Mouse (Mus musculus) megakaryocyte-erythroid progenitor cell, adult 5-6 weeks (primary cell): ENCODE measurements around the gene Atcay. TPM values are rescaled to one million over a fixed set of nuclear protein-coding genes. Genes with fewer than 3 reads are reported as not detected.
A peak's percentile ranks its signal among the peaks of the same experiment; 100 is the strongest.
"Not testable (repeated sequence)": the region's sequence is repeated elsewhere in the genome, so short reads cannot be mapped to it uniquely, and the experiment has no call there.

Experiments
- ATAC-seq: replicated peaks from 2 replicates; pipeline ENCODE4 v1.8.0; 2016; ENCODE audit warnings: mild to moderate bottlenecking, inconsistent platforms; ENCODE audit not compliant: severe bottlenecking, poor library complexity, low FRiP score, low TSS enrichment
- total RNA-seq, 2 experiments: library from RNA; stranded (forward) in 1 of 2; stranded (reverse) in 1 of 2; fragments of 200-1000, 215-1000 nt in 1 of 2; fragments of >200 nt in 1 of 2; fragmentation: Nextera tagmentation in 1 of 2; gene quantifications; 2 replicates each; pipeline ENCODE4 v1.2.3; 2014 to 2017

Atcay gene
- total RNA-seq, 2 experiments from 2014 or later = not detected

- ATAC-seq = peak; percentile 78
Observed at GRCm38 (mm10) chr10:81244595-81244994, 14.0 kb upstream of the Atcay start.

GRCm38 (mm10) chr10:81244146-81244545, 13.5 kb upstream of the Atcay start:
- no peak for ATAC-seq

GRCm38 (mm10) chr10:81242021-81242420, 11.4 kb upstream of the Atcay start:
- ATAC-seq = no peak

- no peak for ATAC-seq
Observed at GRCm38 (mm10) chr10:81240876-81241275, 10.2 kb upstream of the Atcay start.

- ATAC-seq = no peak
Observed at GRCm38 (mm10) chr10:81238618-81239017, 8.0 kb upstream of the Atcay start.

GRCm38 (mm10) chr10:81236471-81237268, 6.0 kb upstream of the Atcay start:
- ATAC-seq = no peak

- no peak for ATAC-seq
Observed at GRCm38 (mm10) chr10:81234206-81234605, 3.6 kb upstream of the Atcay start.

GRCm38 (mm10) chr10:81233226-81233585, 2.6 kb upstream of the Atcay start:
- ATAC-seq = no peak

- peak; percentile 92 for ATAC-seq
Observed at GRCm38 (mm10) chr10:81232580-81233225, 2.1 kb upstream of the Atcay start, which contains the start of gene Zfr2. TSS of gene Zfr2 (plus strand) at chr10:81233155.

- ATAC-seq = no peak
Observed at GRCm38 (mm10) chr10:81231436-81231835, 803 bp upstream of the Atcay start.

- no peak for ATAC-seq
Observed at GRCm38 (mm10) chr10:81229735-81230437, 747 bp downstream of the Atcay start.

GRCm38 (mm10) chr10:81223731-81224130, 6.9 kb downstream of the Atcay start:
- ATAC-seq = not testable (repeated sequence)

- no peak for ATAC-seq
Observed at GRCm38 (mm10) chr10:81221402-81222015, 9.1 kb downstream of the Atcay start.

GRCm38 (mm10) chr10:81217964-81218363, 12.7 kb downstream of the Atcay start:
- peak; percentile 85 for ATAC-seq

GRCm38 (mm10) chr10:81217267-81217666, 13.4 kb downstream of the Atcay start:
- ATAC-seq = not testable (repeated sequence)

- no peak for ATAC-seq
Observed at GRCm38 (mm10) chr10:81216810-81217209, 13.8 kb downstream of the Atcay start.

- no peak for ATAC-seq
Observed at GRCm38 (mm10) chr10:81216260-81216659, 14.4 kb downstream of the Atcay start.

- ATAC-seq = no peak
Observed at GRCm38 (mm10) chr10:81210154-81210553, 20.5 kb downstream of the Atcay start.

- ATAC-seq = no peak
Observed at GRCm38 (mm10) chr10:81204137-81204536, 26.5 kb downstream of the Atcay start.
